Mouse (Mus musculus) midbrain, embryonic 12.5 days (tissue): ENCODE measurements around the gene Ppfia2. TPM values are rescaled to one million over a fixed set of nuclear protein-coding genes. Genes with fewer than 3 reads are reported as not detected.

Experiments used
- ATAC-seq: fragments of 200-750 bp; cut with Nextera tagmentation; 2 replicates; pipeline ENCODE4 v1.8.0; 2017; ENCODE audit warnings: low read depth, moderate TSS enrichment, moderate library complexity; ENCODE audit not compliant: low FRiP score
- H3K27ac ChIP-seq: fragments of 300-500 bp; sonication (generic); replicated peaks from 2 replicates; pipeline ENCODE4 v1.5.1; 2016; ENCODE audit warnings: mild to moderate bottlenecking
- H3K27me3 ChIP-seq: fragments of 300-500 bp; sonication (generic); 2 replicates; pipeline ENCODE4 v1.6.1; 2016; ENCODE audit warnings: mild to moderate bottlenecking
- H3K36me3 ChIP-seq: fragments of 300-500 bp; sonication (generic); 2 replicates; pipeline ENCODE4 v1.6.1; 2016
- H3K4me1 ChIP-seq: fragments of 300-500 bp; sonication (generic); 2 replicates; pipeline ENCODE4 v1.6.1; 2016
- H3K4me2 ChIP-seq: fragments of 300-500 bp; sonication (generic); replicated peaks from 2 replicates; pipeline ENCODE4 v1.6.1; 2016; ENCODE audit warnings: mild to moderate bottlenecking, moderate library complexity
- H3K4me3 ChIP-seq: fragments of 300-500 bp; sonication (generic); 2 replicates; pipeline ENCODE4 v1.5.1; 2016; ENCODE audit warnings: mild to moderate bottlenecking
- H3K9ac ChIP-seq: fragments of 300-500 bp; sonication (generic); replicated peaks from 2 replicates; pipeline ENCODE4 v1.6.1; 2016; ENCODE audit warnings: mild to moderate bottlenecking, moderate library complexity
- H3K9me3 ChIP-seq: fragments of 300-500 bp; sonication (generic); 2 replicates; pipeline ENCODE4 v1.6.1; 2016; ENCODE audit warnings: mild to moderate bottlenecking
- WGBS: fragments of 180-500 bp; shearing (Covaris S2); methylation state at CpG from one replicate; pipeline ENCODE4 v1.1.7; 2016; 5-methylcytosine and 5-hydroxymethylcytosine counted together
- polyA plus RNA-seq: library from polyadenylated mRNA; unstranded; fragments of >200 nt; fragmentation: Nextera tagmentation; extraction: Ambion mirVana; gene quantifications from 2 replicates; pipeline ENCODE4 v1.2.1, GENCODE M21; 2016

Ppfia2 gene
- polyA plus RNA-seq, 1 experiment from 2014 or later = 10.1 TPM

DNA sequence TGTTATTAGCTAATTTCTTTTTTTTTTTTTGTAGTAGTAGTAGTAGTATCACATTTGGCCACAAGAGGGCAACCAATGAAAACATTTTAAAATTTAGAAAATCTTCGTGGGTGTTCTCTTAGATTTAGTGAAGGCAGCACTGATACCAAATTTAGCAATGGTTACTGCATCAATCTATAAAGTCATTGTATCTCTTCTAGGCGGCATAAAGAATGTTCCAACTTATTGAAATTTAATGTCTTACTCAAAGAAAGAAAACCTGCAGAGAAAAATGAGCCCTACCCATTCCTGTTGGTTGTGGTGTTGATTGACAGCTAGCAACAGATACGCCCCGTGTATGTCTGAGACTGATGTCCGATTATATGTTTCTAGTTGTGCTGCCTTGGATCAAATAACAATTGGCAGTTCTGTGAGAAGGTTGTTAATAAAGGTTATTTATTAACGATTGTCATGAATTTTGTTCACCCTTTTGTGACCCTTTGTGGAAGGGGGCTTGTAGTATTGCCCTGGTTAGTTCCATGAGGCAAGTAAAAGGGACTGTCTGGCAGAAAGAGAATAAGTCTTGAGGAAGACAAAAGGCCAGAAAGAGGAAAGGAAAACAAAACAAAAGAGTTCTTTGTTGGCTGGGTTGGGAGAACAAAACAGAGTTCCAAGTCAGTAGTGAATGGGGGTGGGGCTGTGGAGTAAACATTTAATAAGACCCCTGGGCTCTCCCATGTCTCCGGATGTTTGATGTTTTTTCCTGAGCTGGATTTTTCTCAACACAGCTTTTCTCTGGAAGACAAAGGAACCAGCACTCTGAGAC, 139.2 kb downstream of the Ppfia2 start:
- Histone ChIP-seq H3K9me3 (no peaks in the 10 kb centered on the region), H3K27ac (peak overlapping the region; percentile 79), H3K4me1 (peaks cover 5% of the 10 kb centered on the region; the same call in 1 of the 2 replicates), H3K4me2 (peak overlapping the region; percentile 48), H3K4me3 (peak overlapping the region; percentile 23), H3K9ac (peak overlapping the region; percentile 34; the same call in 1 of the 2 replicates), H3K27me3 (no peaks in the 10 kb centered on the region), H3K36me3 (no peaks in the 10 kb centered on the region)
- WGBS = 2% methylated on average over 7 of the region's 7 CpGs
- peak; percentile 88 for ATAC-seq

- Histone ChIP-seq H3K36me3 (no peaks in the 10 kb centered on the region), H3K27me3 (no peaks in the 10 kb centered on the region), H3K27ac (no peak overlapping the region; the same call in 1 of the 2 replicates), H3K4me1 (peaks cover 5% of the 10 kb centered on the region; the same call in 1 of the 2 replicates), H3K4me3 (no peak overlapping the region), H3K9ac (no peak overlapping the region), H3K9me3 (no peaks in the 10 kb centered on the region), H3K4me2 (no peak overlapping the region)
- WGBS = 62% methylated on average over 3 of the region's 3 CpGs
- ATAC-seq = peak; percentile 28; the same call in 1 of the 2 replicates
Observed at GRCm38 (mm10) chr10:106610222-106610621, 140.1 kb downstream of the Ppfia2 start.

DNA sequence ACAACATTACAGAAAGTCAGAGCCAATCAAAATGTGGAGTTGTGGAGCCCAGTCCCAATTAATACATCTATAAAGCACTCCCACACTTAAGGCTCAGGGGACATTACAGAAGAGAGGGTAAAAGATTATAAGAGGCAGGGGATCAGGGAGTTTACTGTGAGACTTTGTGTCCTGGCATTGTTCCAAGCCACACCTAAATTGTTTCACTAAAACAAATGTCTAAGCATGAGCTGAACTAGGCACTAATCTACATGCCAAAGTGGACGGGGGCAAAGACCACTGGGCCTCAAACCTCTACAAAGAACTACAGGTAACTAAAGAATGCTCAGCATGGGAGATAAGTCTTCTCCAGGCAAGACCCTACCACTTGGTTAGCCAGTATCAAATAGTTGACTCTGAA, 148.1 kb downstream of the Ppfia2 start:
- no peak overlapping the region for H3K4me3 ChIP-seq
- H3K36me3 ChIP-seq = no peaks in the 10 kb centered on the region
- ATAC-seq = no peak

GRCm38 (mm10) chr10:106620952-106621351, 150.8 kb downstream of the Ppfia2 start:
- Histone ChIP-seq H3K4me2 (no peak overlapping the region), H3K4me3 (no peak overlapping the region), H3K36me3 (no peaks in the 10 kb centered on the region), H3K4me1 (no peaks in the 10 kb centered on the region), H3K9me3 (no peaks in the 10 kb centered on the region), H3K27me3 (no peaks in the 10 kb centered on the region), H3K9ac (no peak overlapping the region), H3K27ac (no peak overlapping the region)
- no peak for ATAC-seq
- WGBS = 82% methylated on average over 1 of the region's 1 CpGs

More for the DNA sequence above, 148.1 kb downstream of the Ppfia2 start:
- no peaks in the 10 kb centered on the region for H3K4me1 ChIP-seq
- no peaks in the 10 kb centered on the region for H3K27me3 ChIP-seq
- H3K4me2 ChIP-seq = no peak overlapping the region
- no peak overlapping the region for H3K9ac ChIP-seq
- H3K9me3 ChIP-seq = no peaks in the 10 kb centered on the region
- WGBS = 68% methylated on average over 1 of the region's 1 CpGs
- no peak overlapping the region for H3K27ac ChIP-seq

GRCm38 (mm10) chr10:106623342-106623741, 153.2 kb downstream of the Ppfia2 start:
- H3K4me2 ChIP-seq = no peak overlapping the region
- WGBS = 84% methylated on average over 10 of the region's 10 CpGs
- ATAC-seq = no peak
- no peaks in the 10 kb centered on the region for H3K4me1 ChIP-seq
- no peaks in the 10 kb centered on the region for H3K27me3 ChIP-seq
- H3K4me3 ChIP-seq = no peak overlapping the region
- no peak overlapping the region for H3K9ac ChIP-seq
- no peaks in the 10 kb centered on the region for H3K9me3 ChIP-seq
- no peaks in the 10 kb centered on the region for H3K36me3 ChIP-seq
- no peak overlapping the region for H3K27ac ChIP-seq

DNA sequence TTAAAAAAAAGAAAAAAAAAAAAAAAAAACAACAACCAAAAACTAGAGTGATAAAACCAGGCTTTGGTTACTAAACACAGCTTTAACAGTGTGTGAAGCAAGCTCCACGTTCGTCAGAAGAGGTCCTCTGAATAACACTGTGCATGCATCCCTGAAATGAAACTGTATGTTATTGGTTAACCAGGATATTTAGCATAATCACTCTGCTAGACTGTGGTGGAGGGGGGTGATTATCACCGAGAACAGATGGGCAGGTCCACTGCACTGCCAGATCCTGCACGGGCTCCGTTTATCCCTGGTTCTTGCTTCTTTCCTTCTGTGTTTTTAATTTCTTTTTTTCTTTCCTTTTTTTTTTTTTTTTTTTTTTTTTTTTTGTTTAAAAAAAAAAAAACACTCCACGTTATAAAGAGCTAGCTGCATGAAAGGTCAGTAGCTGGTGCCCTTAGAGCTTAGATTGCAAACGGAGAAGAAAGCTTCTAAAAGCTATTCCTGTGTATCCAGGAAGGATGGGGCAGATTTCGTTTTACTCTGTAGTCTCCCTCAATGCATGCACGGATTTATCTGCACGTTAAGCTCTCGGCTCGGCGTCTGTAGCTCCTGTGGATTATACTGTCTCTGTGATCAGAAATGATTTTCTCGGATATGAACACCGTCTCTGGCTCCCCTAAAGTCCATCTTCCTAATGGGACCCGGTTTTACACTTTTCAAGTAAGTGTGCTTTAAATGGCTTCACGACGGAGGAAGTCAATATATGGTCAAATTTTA, 162.2 kb downstream of the Ppfia2 start:
- H3K27ac ChIP-seq = 0 out of 2 replicates have a peak overlapping the region, but pooled peaks have one; percentile 49

GRCm38 (mm10) chr10:106633898-106634297, 163.8 kb downstream of the Ppfia2 start:
- Histone ChIP-seq H3K9ac (no peak overlapping the region), H3K9me3 (no peaks in the 10 kb centered on the region), H3K36me3 (no peaks in the 10 kb centered on the region), H3K4me3 (no peak overlapping the region), H3K4me1 (no peaks in the 10 kb centered on the region), H3K27me3 (no peaks in the 10 kb centered on the region), H3K4me2 (peak overlapping the region; percentile 48; the same call in 1 of the 2 replicates), H3K27ac (no peak overlapping the region)
- no peak for ATAC-seq
- 70% methylated on average over 7 of the region's 7 CpGs for WGBS

More for the DNA sequence above, 162.2 kb downstream of the Ppfia2 start:
- Histone ChIP-seq H3K4me2 (peak overlapping the region; percentile 48), H3K4me3 (peak overlapping the region; percentile 31; the same call in 1 of the 2 replicates), H3K4me1 (no peaks in the 10 kb centered on the region), H3K27me3 (no peaks in the 10 kb centered on the region), H3K9me3 (no peaks in the 10 kb centered on the region), H3K9ac (no peak overlapping the region), H3K36me3 (no peaks in the 10 kb centered on the region)
- ATAC-seq = peak; percentile 96
- WGBS = 23% methylated on average over 18 of the region's 18 CpGs

DNA sequence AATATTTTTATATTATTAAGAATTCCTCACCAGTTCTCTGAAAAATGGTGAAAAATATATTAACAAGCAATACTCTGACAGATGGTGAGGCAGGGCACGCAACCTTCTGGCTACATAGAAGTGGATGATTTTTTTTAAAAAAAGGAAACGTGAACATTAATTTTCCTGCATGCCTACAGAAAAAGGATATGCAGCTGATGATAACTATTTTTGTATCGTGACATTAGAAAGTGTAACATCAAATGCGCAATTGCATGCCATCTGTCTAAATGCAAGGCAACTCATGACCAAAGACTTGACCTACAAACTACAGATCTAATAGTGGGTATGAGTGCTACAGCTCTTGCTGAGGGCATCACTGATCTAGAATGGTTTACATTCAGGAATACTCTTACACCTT, 182.1 kb downstream of the Ppfia2 start:
- no peaks in the 10 kb centered on the region for H3K9me3 ChIP-seq
- ATAC-seq = no peak
- H3K36me3 ChIP-seq = no peaks in the 10 kb centered on the region
- no peak overlapping the region for H3K27ac ChIP-seq
- H3K4me3 ChIP-seq = no peak overlapping the region
- WGBS = 95% methylated on average over 4 of the region's 4 CpGs
- no peaks in the 10 kb centered on the region for H3K4me1 ChIP-seq
- no peak overlapping the region for H3K4me2 ChIP-seq
- H3K9ac ChIP-seq = no peak overlapping the region
- H3K27me3 ChIP-seq = no peaks in the 10 kb centered on the region

GRCm38 (mm10) chr10:106665221-106665620, 195.1 kb downstream of the Ppfia2 start:
- no peak overlapping the region for H3K9ac ChIP-seq
- H3K27me3 ChIP-seq = no peaks in the 10 kb centered on the region
- WGBS = 87% methylated on average over 3 of the region's 3 CpGs
- H3K4me2 ChIP-seq = no peak overlapping the region
- no peak for ATAC-seq
- H3K4me1 ChIP-seq = no peaks in the 10 kb centered on the region
- H3K9me3 ChIP-seq = no peaks in the 10 kb centered on the region
- H3K4me3 ChIP-seq = no peak overlapping the region
- H3K36me3 ChIP-seq = no peaks in the 10 kb centered on the region
- no peak overlapping the region for H3K27ac ChIP-seq

DNA sequence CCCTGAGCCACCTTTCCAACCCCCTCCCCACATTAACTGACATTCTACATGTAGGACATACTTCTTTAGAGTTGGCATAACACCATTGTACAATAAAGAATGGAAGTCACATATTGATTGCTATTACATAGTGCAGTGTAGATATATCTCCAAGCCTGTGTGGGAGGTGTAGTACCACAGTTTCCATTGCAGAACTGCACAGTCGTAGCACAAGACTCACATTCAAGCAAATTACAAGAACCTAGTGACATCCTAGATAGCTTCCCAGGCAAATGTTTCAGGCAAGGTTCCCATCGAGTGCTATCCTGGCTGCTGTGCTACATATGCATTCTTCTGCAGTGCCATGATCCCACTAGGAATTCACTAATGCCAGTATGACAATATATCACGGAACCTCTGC, 200.0 kb downstream of the Ppfia2 start:
- Histone ChIP-seq H3K27ac (no peak overlapping the region), H3K4me1 (no peaks in the 10 kb centered on the region), H3K36me3 (no peaks in the 10 kb centered on the region), H3K4me2 (no peak overlapping the region), H3K27me3 (no peaks in the 10 kb centered on the region), H3K9me3 (no peaks in the 10 kb centered on the region), H3K4me3 (no peak overlapping the region), H3K9ac (no peak overlapping the region)
- no peak for ATAC-seq
- WGBS = 93% methylated on average over 3 of the region's 3 CpGs

DNA sequence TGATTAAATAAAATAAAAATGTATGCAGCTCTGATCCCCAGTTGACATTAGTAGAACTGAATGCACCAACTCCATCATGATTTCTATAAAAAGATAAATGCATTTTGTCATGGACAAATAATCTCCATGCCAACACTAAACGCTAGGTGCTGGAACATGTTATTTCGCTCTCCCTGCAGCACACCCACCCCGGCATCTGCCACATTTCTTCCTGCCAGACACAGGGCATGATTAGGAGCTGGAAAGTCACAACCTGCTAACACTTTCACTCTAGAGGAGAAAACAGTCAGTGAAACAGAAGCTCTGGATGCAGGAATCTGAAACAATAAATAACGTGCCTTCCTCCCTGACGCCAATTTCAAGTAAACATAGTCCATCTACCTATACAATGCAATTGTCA, 211.3 kb downstream of the Ppfia2 start:
- no peaks in the 10 kb centered on the region for H3K4me1 ChIP-seq
- H3K9ac ChIP-seq = no peak overlapping the region
- H3K27ac ChIP-seq = no peak overlapping the region
- no peaks in the 10 kb centered on the region for H3K9me3 ChIP-seq
- H3K4me3 ChIP-seq = no peak overlapping the region
- no peak for ATAC-seq
- WGBS = 88% methylated on average over 5 of the region's 5 CpGs
- no peaks in the 10 kb centered on the region for H3K27me3 ChIP-seq
- H3K36me3 ChIP-seq = no peaks in the 10 kb centered on the region
- H3K4me2 ChIP-seq = no peak overlapping the region

- Histone ChIP-seq H3K27ac (no peak overlapping the region), H3K4me2 (no peak overlapping the region), H3K9ac (no peak overlapping the region), H3K36me3 (no peaks in the 10 kb centered on the region), H3K9me3 (no peaks in the 10 kb centered on the region), H3K4me3 (no peak overlapping the region), H3K4me1 (no peaks in the 10 kb centered on the region), H3K27me3 (no peaks in the 10 kb centered on the region)
- ATAC-seq = no peak
- WGBS = 91% methylated on average over 3 of the region's 3 CpGs
Observed at GRCm38 (mm10) chr10:106685519-106685918, 215.4 kb downstream of the Ppfia2 start.
